Mouse (Mus musculus): ENCODE measurements around the gene Gm21317. TPM values are rescaled to one million over a fixed set of nuclear protein-coding genes. Genes with fewer than 3 reads are reported as not detected.
"Not testable (repeated sequence)": the region's sequence is repeated elsewhere in the genome, so short reads cannot be mapped to it uniquely, and the experiment has no call there.

Gene Gm21317
- total RNA-seq (2014; rRNA removed) (not detected in 2 replicates), polyA plus RNA-seq (2012; rRNA removed) (not detected in 2 replicates)

GRCm38 (mm10) chrY:82224927-82225326 is at the start of gene Gm21317:
Gene Gm21317, plus strand, starts transcription at chrY:82225227.
- H3K27me3 ChIP-seq (ENCODE audit: control insufficient read depth, insufficient read depth, low read length); H3K9ac ChIP-seq (ENCODE audit: low read depth, low read length); H3K36me3 ChIP-seq (ENCODE audit: control insufficient read depth, insufficient read depth, low read length); DNase-seq (ENCODE audit: extremely low read depth, low read depth, low spot score); H3K4me3 ChIP-seq (ENCODE audit: insufficient read depth, low read depth, low read length); H3K79me2 ChIP-seq (ENCODE audit: control insufficient read depth, insufficient read depth, low read length); H3K27ac ChIP-seq (replicated peaks; ENCODE audit: insufficient read depth, low read depth, low read length); H3K4me1 ChIP-seq (ENCODE audit: control insufficient read depth, insufficient read depth, low read length): not testable (repeated sequence)
- WGBS: no CpG with 5 or more reads among the region's 6 CpGs

All from liver, adult 2 months (tissue).